Mouse (Mus musculus) heart, embryonic 15.5 days (tissue): ENCODE measurements at regions not wholly inside any gene's neighbourhood (a gene's known extent, or its start where the extent isn't known, plus 50 kb on each side); places are given as distances from the start of the nearest gene placed in this dataset.

ENCODE experiments used
- ATAC-seq: fragments of 200-750 bp; cut with Nextera tagmentation; replicated peaks from 2 replicates; pipeline ENCODE4 v1.8.0; 2017; ENCODE audit warnings: low read depth, moderate TSS enrichment; ENCODE audit not compliant: insufficient number of reproducible peaks, insufficient read depth, low FRiP score
- H3K27ac ChIP-seq: fragments of 300-500 bp; sonication (generic); 2 replicates; pipeline ENCODE4 v1.5.1; 2015; ENCODE audit warnings: mild to moderate bottlenecking, inconsistent platforms
- H3K27me3 ChIP-seq: fragments of 300-500 bp; sonication (generic); 2 replicates; pipeline ENCODE4 v1.6.1; 2015; ENCODE audit warnings: inconsistent platforms
- H3K36me3 ChIP-seq: fragments of 300-500 bp; sonication (generic); 2 replicates; pipeline ENCODE4 v1.6.1; 2015; ENCODE audit warnings: mild to moderate bottlenecking, inconsistent platforms
- H3K4me1 ChIP-seq: fragments of 300-500 bp; sonication (generic); replicated peaks from 2 replicates; pipeline ENCODE4 v1.6.1; 2015; ENCODE audit warnings: inconsistent platforms
- H3K4me2 ChIP-seq: fragments of 300-500 bp; sonication (generic); 2 replicates; pipeline ENCODE4 v1.6.1; 2015; ENCODE audit warnings: inconsistent platforms, mild to moderate bottlenecking, moderate library complexity
- H3K4me3 ChIP-seq: fragments of 300-500 bp; sonication (generic); 2 replicates; pipeline ENCODE4 v1.5.1; 2015; ENCODE audit warnings: mild to moderate bottlenecking, inconsistent platforms
- H3K9ac ChIP-seq: fragments of 300-500 bp; sonication (generic); 2 replicates; pipeline ENCODE4 v1.6.1; 2015; ENCODE audit warnings: mild to moderate bottlenecking, inconsistent platforms
- H3K9me3 ChIP-seq: fragments of 300-500 bp; sonication (generic); replicated peaks from 2 replicates; pipeline ENCODE4 v1.6.1; 2016; ENCODE audit warnings: inconsistent platforms
- WGBS: fragments of 180-500 bp; shearing (Covaris S2); methylation state at CpG from one replicate; pipeline ENCODE4 v1.1.7; 2015; ENCODE audit warnings: mixed read lengths; 5-methylcytosine and 5-hydroxymethylcytosine counted together

DNA sequence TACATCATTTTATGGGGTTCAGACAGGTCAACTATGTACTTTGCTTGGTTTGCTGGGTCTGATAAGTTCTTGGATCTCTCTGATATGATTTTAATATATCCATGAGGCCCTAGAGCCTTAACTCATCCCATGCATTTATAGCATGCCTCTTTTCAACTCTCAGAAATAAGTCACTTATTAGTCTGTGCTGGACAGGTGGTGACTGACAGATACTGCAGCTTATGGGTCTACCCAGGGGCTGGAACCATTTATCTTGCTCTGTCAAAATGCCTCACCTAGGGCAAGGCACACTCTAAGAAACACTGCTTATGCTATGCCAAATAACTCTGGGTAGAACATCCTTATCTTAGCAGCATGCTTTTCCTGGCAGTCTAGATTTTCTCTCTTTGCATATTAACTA lies 225.6 kb downstream of the Mbnl1 start:
- no peak for ATAC-seq

DNA sequence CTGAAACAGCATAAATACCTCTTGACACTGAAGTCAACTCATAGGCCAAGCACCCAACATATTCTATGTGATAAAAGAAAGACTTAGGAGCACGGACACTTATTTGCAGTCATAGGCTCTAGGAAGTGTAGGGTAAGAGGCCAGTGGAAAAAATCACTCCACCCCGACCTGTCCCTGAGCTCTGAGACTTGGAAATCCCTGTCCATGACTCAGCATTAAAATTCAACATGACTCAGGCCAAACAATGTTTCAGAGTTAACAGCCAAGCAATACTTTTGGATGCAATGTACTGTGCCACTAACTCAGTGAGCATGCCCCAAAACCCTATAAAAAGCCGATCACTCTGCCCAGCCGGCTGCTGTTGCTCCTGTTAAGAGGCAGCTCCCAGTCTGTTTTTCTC lies 234.5 kb downstream of the Mbnl1 start:
- Histone ChIP-seq H3K4me1 (no peaks in the 10 kb centered on the region), H3K27me3 (no peaks in the 10 kb centered on the region), H3K4me3 (no peak overlapping the region), H3K4me2 (no peak overlapping the region), H3K9ac (no peak overlapping the region), H3K27ac (no peak overlapping the region), H3K36me3 (no peaks in the 10 kb centered on the region), H3K9me3 (no peaks in the 10 kb centered on the region)
- WGBS = 81% methylated on average over 4 of the region's 4 CpGs
- ATAC-seq = no peak

More for the DNA sequence above, 225.6 kb downstream of the Mbnl1 start:
- no peaks in the 10 kb centered on the region for H3K9me3 ChIP-seq
- no peak overlapping the region for H3K9ac ChIP-seq
- no peak overlapping the region for H3K4me3 ChIP-seq
- no peak overlapping the region for H3K4me2 ChIP-seq
- H3K36me3 ChIP-seq = no peaks in the 10 kb centered on the region
- no peaks in the 10 kb centered on the region for H3K27me3 ChIP-seq
- H3K4me1 ChIP-seq = no peaks in the 10 kb centered on the region
- H3K27ac ChIP-seq = no peak overlapping the region

DNA sequence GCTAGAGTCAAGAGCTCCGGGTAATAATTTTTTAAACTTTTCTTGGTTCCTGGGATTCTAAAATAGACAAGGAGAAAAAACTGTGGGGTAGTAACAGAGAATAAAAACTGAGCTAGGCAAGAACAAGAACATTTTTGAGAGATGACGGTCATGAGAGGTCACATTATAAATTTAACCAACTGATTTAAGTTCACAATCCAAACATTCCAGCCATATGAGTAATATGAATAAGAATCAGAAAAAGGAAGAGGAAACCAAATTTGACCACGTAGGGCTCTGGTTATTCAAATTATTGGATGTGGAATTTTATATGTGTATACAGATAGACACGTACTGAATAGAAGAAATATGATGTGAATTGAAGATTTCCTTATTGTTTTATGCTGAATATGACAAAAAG lies 240.3 kb downstream of the Mbnl1 start:
- no peak overlapping the region for H3K9ac ChIP-seq
- H3K4me2 ChIP-seq = no peak overlapping the region
- H3K36me3 ChIP-seq = no peaks in the 10 kb centered on the region
- no peaks in the 10 kb centered on the region for H3K9me3 ChIP-seq
- no peaks in the 10 kb centered on the region for H3K27me3 ChIP-seq
- no peak overlapping the region for H3K27ac ChIP-seq
- H3K4me1 ChIP-seq = no peaks in the 10 kb centered on the region
- ATAC-seq = no peak
- WGBS = 72% methylated on average over 4 of the region's 4 CpGs
- H3K4me3 ChIP-seq = no peak overlapping the region

DNA sequence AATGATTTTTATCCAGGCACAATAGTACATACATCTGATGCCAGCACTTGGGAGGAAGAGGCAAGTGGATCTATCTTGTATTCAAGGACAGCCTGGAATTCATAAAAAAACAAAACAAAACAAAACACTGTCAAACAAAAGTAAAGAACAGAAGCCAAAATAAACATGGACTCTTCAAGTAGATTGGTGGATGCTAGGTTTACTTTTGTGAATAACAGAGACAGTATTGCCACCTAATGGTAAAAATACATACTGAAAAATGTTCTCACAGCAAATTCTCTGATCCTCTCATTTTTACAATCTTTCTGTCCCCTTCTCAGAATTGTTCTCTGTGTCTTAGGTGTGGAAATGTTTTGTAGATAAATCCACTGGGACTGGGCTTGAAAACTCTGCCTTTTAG lies 247.7 kb downstream of the Mbnl1 start:
- no peaks in the 10 kb centered on the region for H3K27me3 ChIP-seq
- no peak overlapping the region for H3K27ac ChIP-seq
- H3K36me3 ChIP-seq = no peaks in the 10 kb centered on the region
- H3K4me1 ChIP-seq = no peaks in the 10 kb centered on the region
- no peak for ATAC-seq
- no peak overlapping the region for H3K4me2 ChIP-seq
- no peak overlapping the region for H3K9ac ChIP-seq
- no peak overlapping the region for H3K4me3 ChIP-seq
- no peaks in the 10 kb centered on the region for H3K9me3 ChIP-seq

DNA sequence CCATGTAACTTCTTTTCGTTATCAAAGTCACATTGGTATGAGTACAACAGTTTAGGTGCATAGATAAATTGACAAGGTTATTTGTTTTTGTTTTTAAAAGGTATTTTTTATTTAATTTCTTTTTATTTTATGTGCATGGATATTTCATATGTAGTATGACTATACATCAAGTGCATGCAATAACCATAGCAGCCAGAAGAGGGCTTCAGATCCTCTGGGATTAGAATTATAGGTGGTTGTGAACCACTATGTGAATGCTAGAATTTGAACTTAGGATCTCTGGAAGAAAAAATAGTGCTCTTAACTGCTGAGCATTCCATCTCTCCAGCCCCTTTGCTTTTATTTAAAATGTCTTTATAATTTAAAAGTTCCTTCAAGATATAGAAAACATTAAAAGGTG lies 258.7 kb downstream of the Mbnl1 start:
- no peaks in the 10 kb centered on the region for H3K4me1 ChIP-seq
- whole genome bisulfite sequencing = 83% methylated on average over 1 of the region's 1 CpGs
- H3K9me3 ChIP-seq = no peaks in the 10 kb centered on the region
- no peaks in the 10 kb centered on the region for H3K27me3 ChIP-seq
- H3K4me2 ChIP-seq = no peak overlapping the region
- no peak for ATAC-seq
- H3K4me3 ChIP-seq = no peak overlapping the region
- no peaks in the 10 kb centered on the region for H3K36me3 ChIP-seq
- H3K9ac ChIP-seq = no peak overlapping the region
- H3K27ac ChIP-seq = no peak overlapping the region

DNA sequence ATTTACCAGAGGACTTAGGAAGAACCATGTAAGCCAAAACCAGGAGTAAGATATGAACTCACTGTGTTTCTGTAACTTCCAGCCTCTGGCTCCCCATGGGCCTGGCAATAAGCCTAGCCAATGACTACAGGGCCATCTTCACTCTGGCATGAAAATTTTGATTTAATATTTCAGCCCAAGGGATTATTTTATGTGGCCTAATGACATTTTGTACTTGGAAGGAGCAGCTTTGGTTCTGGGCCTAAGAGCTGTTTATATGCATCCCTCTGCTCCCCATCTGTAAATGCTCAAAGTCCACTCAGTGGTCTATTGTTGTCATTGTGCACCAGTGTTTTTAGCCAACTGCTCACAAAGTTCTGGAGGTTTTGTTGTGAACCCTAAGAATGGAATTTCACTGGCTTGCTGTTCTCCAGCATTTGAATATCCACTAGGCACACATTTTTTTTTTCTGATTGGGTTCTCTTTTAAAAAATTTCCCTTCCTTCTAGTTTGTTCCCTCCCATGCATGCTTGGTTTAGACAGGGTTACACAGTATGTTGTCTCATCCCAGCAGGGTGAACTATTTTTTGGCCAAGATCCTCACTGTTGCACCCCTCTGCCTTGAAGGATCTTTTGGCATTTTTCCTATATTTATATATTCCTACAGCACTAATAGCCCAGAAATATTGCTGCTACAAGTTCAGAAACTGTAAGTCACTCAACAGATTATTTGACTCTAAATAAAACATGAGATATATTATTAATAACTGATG lies 261.9 kb upstream of the P2ry1 start:
- Histone ChIP-seq H3K4me1 (no peaks in the 10 kb centered on the region), H3K9me3 (no peaks in the 10 kb centered on the region), H3K27me3 (no peaks in the 10 kb centered on the region), H3K4me2 (no peak overlapping the region), H3K27ac (no peak overlapping the region), H3K9ac (no peak overlapping the region), H3K36me3 (no peaks in the 10 kb centered on the region), H3K4me3 (no peak overlapping the region)
- ATAC-seq = no peak; the same call in 1 of the 2 replicates

DNA sequence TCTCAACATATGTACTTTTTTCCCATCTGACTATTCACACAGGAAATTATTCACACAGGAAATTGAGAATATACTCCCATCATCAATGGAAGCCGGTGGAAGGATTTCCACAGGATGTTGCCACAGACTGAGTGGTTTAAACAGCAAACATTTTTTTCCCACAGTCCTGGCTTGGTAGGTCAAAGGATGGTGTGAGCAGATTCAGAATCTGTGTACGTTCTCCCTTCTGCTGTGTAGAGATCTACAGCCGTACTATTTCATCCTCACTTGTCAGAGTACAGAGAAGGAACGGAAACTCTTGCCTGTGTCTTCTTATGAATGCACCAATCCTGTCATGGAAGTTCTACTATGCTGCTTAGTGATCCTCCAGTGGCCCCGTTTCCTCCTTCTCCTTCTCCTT lies 261.2 kb upstream of the P2ry1 start:
- no peaks in the 10 kb centered on the region for H3K27me3 ChIP-seq
- H3K4me1 ChIP-seq = no peaks in the 10 kb centered on the region
- no peak overlapping the region for H3K4me3 ChIP-seq
- 66% methylated on average over 5 of the region's 5 CpGs for WGBS
- no peak overlapping the region for H3K27ac ChIP-seq
- no peak overlapping the region for H3K4me2 ChIP-seq
- H3K9me3 ChIP-seq = no peaks in the 10 kb centered on the region
- no peak overlapping the region for H3K9ac ChIP-seq
- no peak for ATAC-seq
- no peaks in the 10 kb centered on the region for H3K36me3 ChIP-seq

DNA sequence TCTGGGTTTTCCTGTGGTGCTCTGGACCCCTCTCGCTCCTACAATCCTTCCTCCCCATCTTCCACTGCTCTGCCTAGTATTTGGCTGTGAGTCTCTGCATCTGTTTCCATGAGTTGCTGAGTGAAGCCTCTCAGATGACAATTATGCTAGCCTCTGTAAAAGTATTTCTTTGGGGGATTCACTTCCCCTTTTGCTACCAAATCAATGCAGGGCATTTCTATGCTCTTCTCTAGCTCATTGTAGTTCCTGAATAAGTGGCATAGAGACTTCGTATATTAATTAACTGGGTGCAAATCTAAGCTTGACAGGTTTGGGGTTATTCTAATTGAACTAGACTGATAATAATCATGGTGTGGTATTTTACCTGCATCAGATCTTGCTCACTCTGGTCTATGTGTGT lies 260.4 kb upstream of the P2ry1 start:
- no peaks in the 10 kb centered on the region for H3K9me3 ChIP-seq
- WGBS = 78% methylated on average over 2 of the region's 2 CpGs
- no peak for ATAC-seq

DNA sequence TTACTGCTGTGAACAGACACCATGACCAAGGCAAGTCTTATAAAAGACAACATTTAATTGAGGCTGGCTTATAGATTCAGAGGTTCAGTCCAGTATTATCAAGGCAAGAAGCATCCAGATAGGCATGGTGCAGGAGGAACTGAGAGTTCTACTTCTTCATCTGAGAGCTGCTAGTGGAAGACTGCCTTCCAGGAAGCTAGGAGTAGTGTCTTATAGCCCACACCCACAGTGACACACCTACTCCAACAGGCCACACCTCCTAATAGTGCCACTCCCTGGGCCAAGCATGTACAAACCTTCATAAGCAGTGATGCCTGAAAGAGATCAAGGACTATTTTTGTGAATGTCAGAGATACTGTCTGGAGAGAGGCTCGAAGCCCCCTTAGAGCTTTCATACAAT lies 257.5 kb upstream of the P2ry1 start:
- no peaks in the 10 kb centered on the region for H3K4me1 ChIP-seq
- WGBS = 83% methylated on average over 1 of the region's 1 CpGs
- H3K27ac ChIP-seq = no peak overlapping the region
- H3K9me3 ChIP-seq = no peaks in the 10 kb centered on the region
- H3K9ac ChIP-seq = no peak overlapping the region
- H3K4me2 ChIP-seq = no peak overlapping the region
- ATAC-seq = no peak
- H3K36me3 ChIP-seq = no peaks in the 10 kb centered on the region
- H3K4me3 ChIP-seq = no peak overlapping the region
- H3K27me3 ChIP-seq = no peaks in the 10 kb centered on the region

More for the DNA sequence above, 260.4 kb upstream of the P2ry1 start:
- Histone ChIP-seq H3K9ac (no peak overlapping the region), H3K27me3 (no peaks in the 10 kb centered on the region), H3K36me3 (no peaks in the 10 kb centered on the region), H3K4me1 (no peaks in the 10 kb centered on the region), H3K4me2 (no peak overlapping the region), H3K27ac (no peak overlapping the region), H3K4me3 (no peak overlapping the region)

DNA sequence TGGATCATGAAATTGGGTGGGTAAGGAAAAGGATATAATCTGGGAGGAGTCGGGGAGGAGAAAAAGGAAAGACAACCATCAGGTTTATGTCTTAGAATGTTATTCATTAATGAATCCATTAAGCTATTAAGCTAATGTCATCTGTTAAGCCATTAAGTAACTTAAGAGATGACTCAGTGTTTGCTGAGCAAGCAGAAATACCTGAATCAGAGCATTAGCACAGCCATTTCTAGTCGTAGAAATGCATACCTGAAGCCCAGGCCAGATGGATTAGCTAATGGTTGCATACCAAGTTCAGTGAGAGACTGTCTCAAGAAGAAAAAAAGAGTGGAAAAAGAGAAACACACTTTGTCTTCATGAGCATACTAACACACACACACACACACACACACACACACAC lies 244.0 kb upstream of the P2ry1 start:
- H3K9me3 ChIP-seq = no peaks in the 10 kb centered on the region
- no peaks in the 10 kb centered on the region; the same call in 1 of the 2 replicates for H3K4me1 ChIP-seq
- no peak overlapping the region for H3K27ac ChIP-seq
- no peak overlapping the region for H3K4me2 ChIP-seq
- H3K36me3 ChIP-seq = no peaks in the 10 kb centered on the region
- no peak for ATAC-seq
- H3K9ac ChIP-seq = no peak overlapping the region
- H3K4me3 ChIP-seq = no peak overlapping the region
- WGBS = 67% methylated on average over 2 of the region's 2 CpGs
- H3K27me3 ChIP-seq = no peaks in the 10 kb centered on the region

DNA sequence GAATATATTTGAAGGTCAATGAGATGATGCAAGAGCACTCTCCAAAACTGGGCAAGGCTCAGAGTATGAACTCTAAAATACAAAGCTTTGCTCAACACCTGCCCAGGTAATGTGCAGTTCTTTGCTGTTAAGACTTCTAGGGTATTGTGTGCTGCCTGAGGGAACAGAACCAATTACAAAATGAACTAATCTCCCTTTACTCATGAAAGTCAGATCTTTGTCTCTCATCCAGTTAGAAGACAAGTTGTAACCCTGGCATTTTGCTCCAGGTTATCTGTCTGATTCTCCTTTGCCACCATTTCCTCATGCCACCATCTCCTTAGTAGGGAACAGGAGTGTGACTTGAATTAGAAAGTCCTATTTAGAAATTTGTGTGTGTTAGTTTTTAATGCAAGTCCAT lies 243.5 kb upstream of the P2ry1 start:
- no peak for ATAC-seq
- Histone ChIP-seq H3K27ac (no peak overlapping the region), H3K9ac (no peak overlapping the region), H3K27me3 (no peaks in the 10 kb centered on the region), H3K4me3 (no peak overlapping the region), H3K9me3 (no peaks in the 10 kb centered on the region), H3K36me3 (no peaks in the 10 kb centered on the region), H3K4me1 (no peaks in the 10 kb centered on the region; the same call in 1 of the 2 replicates), H3K4me2 (no peak overlapping the region)

DNA sequence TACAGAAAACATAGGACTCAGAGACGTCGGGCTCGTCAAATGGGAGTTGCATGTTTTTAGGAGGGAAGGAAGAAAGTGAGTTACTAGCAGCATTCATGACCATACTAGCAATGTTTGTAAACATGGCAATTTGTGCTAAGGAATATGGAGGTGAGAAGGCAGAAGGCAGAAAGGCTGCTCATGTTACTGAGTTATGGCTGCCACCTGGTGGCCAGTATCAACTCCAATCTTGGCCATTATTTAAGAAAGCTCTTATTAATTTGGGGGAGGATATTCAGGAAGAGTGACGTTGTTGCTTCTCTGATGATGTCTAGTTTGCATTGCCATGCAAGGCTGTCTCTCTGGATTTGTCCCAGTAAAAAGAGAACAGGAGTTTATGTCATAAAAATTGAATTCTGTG lies 239.7 kb upstream of the P2ry1 start:
- Histone ChIP-seq H3K4me2 (no peak overlapping the region), H3K9ac (no peak overlapping the region), H3K36me3 (no peaks in the 10 kb centered on the region), H3K4me1 (no peaks in the 10 kb centered on the region; the same call in 1 of the 2 replicates), H3K4me3 (no peak overlapping the region), H3K27ac (no peak overlapping the region), H3K9me3 (no peaks in the 10 kb centered on the region), H3K27me3 (no peaks in the 10 kb centered on the region)
- 60% methylated on average over 4 of the region's 4 CpGs for WGBS
- no peak for ATAC-seq
